Mouse (Mus musculus) midbrain, postnatal 0 days (tissue): ENCODE results near the gene Map4k4. TPM values are rescaled to one million over a fixed set of nuclear protein-coding genes. Genes with fewer than 3 reads are reported as not detected.
A peak's percentile ranks its signal among the peaks of the same experiment; 100 is the strongest.

Source experiments
- ATAC-seq: fragments of 200-750 bp; cut with Nextera tagmentation; 2 replicates; pipeline ENCODE4 v1.8.0; 2017; ENCODE audit warnings: moderate number of reproducible peaks, mild to moderate bottlenecking, moderate TSS enrichment, moderate library complexity; ENCODE audit not compliant: low FRiP score
- DNase-seq: peaks from one replicate; pipeline ENCODE4 v3.0.0-alpha.2; 2015; ENCODE audit warnings: low spot score
- H3K27ac ChIP-seq: fragments of 300-500 bp; sonication (generic); 2 replicates; pipeline ENCODE4 v1.5.1; 2014; ENCODE audit warnings: low read depth, mild to moderate bottlenecking, low read length, mixed read lengths
- H3K27me3 ChIP-seq: fragments of 300-500 bp; sonication (generic); 2 replicates; pipeline ENCODE4 v1.6.1; 2014; ENCODE audit warnings: low read length, control low read depth, mixed read lengths; ENCODE audit not compliant: insufficient read depth
- H3K36me3 ChIP-seq: fragments of 300-500 bp; sonication (generic); 2 replicates; pipeline ENCODE4 v1.6.1; 2014; ENCODE audit warnings: low read length, control low read depth, mixed read lengths; ENCODE audit not compliant: insufficient read depth
- H3K4me1 ChIP-seq: fragments of 300-500 bp; sonication (generic); 2 replicates; pipeline ENCODE4 v1.6.1; 2014; ENCODE audit warnings: mild to moderate bottlenecking, control low read depth, antibody characterized with exemption, low read length, mixed read lengths; ENCODE audit not compliant: insufficient read depth
- H3K4me2 ChIP-seq: fragments of 300-500 bp; sonication (generic); 2 replicates; pipeline ENCODE4 v1.6.1; 2014; ENCODE audit warnings: low read depth, mild to moderate bottlenecking, low read length, mixed read lengths; ENCODE audit not compliant: poor library complexity, severe bottlenecking
- H3K4me3 ChIP-seq: fragments of 300-500 bp; sonication (generic); 2 replicates; pipeline ENCODE4 v1.5.1; 2014; ENCODE audit warnings: low read depth, mild to moderate bottlenecking, low read length, moderate library complexity
- H3K9ac ChIP-seq: fragments of 300-500 bp; sonication (generic); replicated peaks from 2 replicates; pipeline ENCODE4 v1.6.1; 2014; ENCODE audit warnings: mild to moderate bottlenecking, low read length, moderate library complexity, mixed read lengths; ENCODE audit not compliant: poor library complexity, severe bottlenecking
- H3K9me3 ChIP-seq: fragments of 300-500 bp; sonication (generic); 2 replicates; pipeline ENCODE4 v1.6.1; 2016; ENCODE audit warnings: low read length, control low read depth
- CTCF ChIP-seq: IDR thresholded peaks from 2 replicates; pipeline ENCODE4 v1.5.1; 2016; ENCODE audit warnings: antibody characterized with exemption, mild to moderate bottlenecking
- WGBS: fragments of 180-500 bp; shearing (Covaris S2); extraction: QIAGEN DNeasy Blood & Tissue Kit; methylation state at CpG from one replicate; pipeline ENCODE4 v1.1.7; 2014; 5-methylcytosine and 5-hydroxymethylcytosine counted together
- polyA plus RNA-seq: library from polyadenylated mRNA; unstranded; fragments of >200 nt; fragmentation: Nextera tagmentation; extraction: Ambion mirVana; gene quantifications from 2 replicates; pipeline ENCODE4 v1.2.1, GENCODE M21; 2015
- total RNA-seq: library from RNA; depleted of rRNA; stranded (reverse); fragments of >200 nt; gene quantifications from 2 replicates; pipeline ENCODE4 v1.2.3, GENCODE M21; 2014

Gene Map4k4
- total and polyA plus RNA-seq, 2 experiments from 2014 or later, result 30.6 to 185 TPM

- TF ChIP-seq CTCF, result no peak
- DNase-seq (no peak), ATAC-seq (no peak)
Measured at GRCm38 (mm10) chr1:40012696-40013095, 112.0 kb downstream of the Map4k4 start.

GRCm38 (mm10) chr1:40015066-40015678 lies 114.5 kb downstream of the Map4k4 start:
- Histone ChIP-seq H3K4me2 (no peak overlapping the region), H3K27me3 (no peaks in the 10 kb centered on the region), H3K9ac (no peak overlapping the region), H3K9me3 (no peaks in the 10 kb centered on the region), H3K4me3 (no peak overlapping the region), H3K4me1 (no peaks in the 10 kb centered on the region), H3K27ac (no peak overlapping the region), H3K36me3 (peaks cover 65% of the 10 kb centered on the region)
- no peak for ATAC-seq
- no peak for TF ChIP-seq CTCF
- DNase-seq, result peak; percentile 50
- WGBS, result 89% methylated on average over 7 of the region's 7 CpGs

More at GRCm38 (mm10) chr1:40012696-40013095, 112.0 kb downstream of the Map4k4 start:
- no peaks in the 10 kb centered on the region for H3K4me1 ChIP-seq
- H3K27ac ChIP-seq, result no peak overlapping the region
- H3K27me3 ChIP-seq, result no peaks in the 10 kb centered on the region
- WGBS, result 95% methylated on average over 8 of the region's 8 CpGs
- H3K9ac ChIP-seq, result no peak overlapping the region
- H3K4me2 ChIP-seq, result no peak overlapping the region
- H3K36me3 ChIP-seq, result peaks cover 74% of the 10 kb centered on the region
- no peaks in the 10 kb centered on the region for H3K9me3 ChIP-seq
- H3K4me3 ChIP-seq, result no peak overlapping the region

GRCm38 (mm10) chr1:40021617-40022016 lies 120.9 kb downstream of the Map4k4 start:
- Histone ChIP-seq H3K36me3 (peaks cover 52% of the 10 kb centered on the region), H3K9me3 (no peaks in the 10 kb centered on the region), H3K4me2 (no peak overlapping the region), H3K4me1 (no peaks in the 10 kb centered on the region), H3K27me3 (no peaks in the 10 kb centered on the region), H3K27ac (no peak overlapping the region), H3K9ac (no peak overlapping the region), H3K4me3 (no peak overlapping the region)
- 98% methylated on average over 4 of the region's 4 CpGs for whole genome bisulfite sequencing
- TF ChIP-seq CTCF, result no peak
- DNase-seq, result no peak
- no peak for ATAC-seq

GRCm38 (mm10) chr1:40022472-40023135 lies 121.9 kb downstream of the Map4k4 start:
- Histone ChIP-seq H3K4me1 (no peaks in the 10 kb centered on the region), H3K9me3 (no peaks in the 10 kb centered on the region), H3K9ac (no peak overlapping the region), H3K4me2 (no peak overlapping the region), H3K36me3 (peaks cover 50% of the 10 kb centered on the region), H3K4me3 (no peak overlapping the region), H3K27me3 (no peaks in the 10 kb centered on the region), H3K27ac (no peak overlapping the region)
- no peak for TF ChIP-seq CTCF
- WGBS, result 94% methylated on average over 9 of the region's 9 CpGs
- ATAC-seq (no peak), DNase-seq (no peak)

GRCm38 (mm10) chr1:40023206-40023605 lies 122.5 kb downstream of the Map4k4 start:
- WGBS, result 97% methylated on average over 15 of the region's 15 CpGs
- DNase-seq, result no peak
- no peak for TF ChIP-seq CTCF
- H3K9me3 ChIP-seq, result no peaks in the 10 kb centered on the region
- H3K27me3 ChIP-seq, result no peaks in the 10 kb centered on the region
- no peaks in the 10 kb centered on the region for H3K4me1 ChIP-seq
- no peak overlapping the region for H3K27ac ChIP-seq
- H3K36me3 ChIP-seq, result peaks cover 50% of the 10 kb centered on the region
- no peak overlapping the region for H3K9ac ChIP-seq
- ATAC-seq, result no peak
- H3K4me3 ChIP-seq, result no peak overlapping the region
- no peak overlapping the region for H3K4me2 ChIP-seq

GRCm38 (mm10) chr1:40023748-40024147 lies 123.0 kb downstream of the Map4k4 start:
- whole genome bisulfite sequencing, result 71% methylated on average over 3 of the region's 3 CpGs

More at GRCm38 (mm10) chr1:40023748-40024147, 123.0 kb downstream of the Map4k4 start:
- Histone ChIP-seq H3K27me3 (no peaks in the 10 kb centered on the region), H3K9ac (no peak overlapping the region), H3K9me3 (no peaks in the 10 kb centered on the region), H3K4me2 (no peak overlapping the region), H3K27ac (no peak overlapping the region), H3K4me1 (no peaks in the 10 kb centered on the region), H3K4me3 (no peak overlapping the region), H3K36me3 (peaks cover 50% of the 10 kb centered on the region)
- no peak for TF ChIP-seq CTCF
- ATAC-seq (no peak), DNase-seq (no peak)
